Mouse (Mus musculus): ENCODE measurements at regions not wholly inside any gene's neighbourhood (a gene's known extent, or its start where the extent isn't known, plus 50 kb on each side); places are given as distances from the start of the nearest gene placed in this dataset.

DNA sequence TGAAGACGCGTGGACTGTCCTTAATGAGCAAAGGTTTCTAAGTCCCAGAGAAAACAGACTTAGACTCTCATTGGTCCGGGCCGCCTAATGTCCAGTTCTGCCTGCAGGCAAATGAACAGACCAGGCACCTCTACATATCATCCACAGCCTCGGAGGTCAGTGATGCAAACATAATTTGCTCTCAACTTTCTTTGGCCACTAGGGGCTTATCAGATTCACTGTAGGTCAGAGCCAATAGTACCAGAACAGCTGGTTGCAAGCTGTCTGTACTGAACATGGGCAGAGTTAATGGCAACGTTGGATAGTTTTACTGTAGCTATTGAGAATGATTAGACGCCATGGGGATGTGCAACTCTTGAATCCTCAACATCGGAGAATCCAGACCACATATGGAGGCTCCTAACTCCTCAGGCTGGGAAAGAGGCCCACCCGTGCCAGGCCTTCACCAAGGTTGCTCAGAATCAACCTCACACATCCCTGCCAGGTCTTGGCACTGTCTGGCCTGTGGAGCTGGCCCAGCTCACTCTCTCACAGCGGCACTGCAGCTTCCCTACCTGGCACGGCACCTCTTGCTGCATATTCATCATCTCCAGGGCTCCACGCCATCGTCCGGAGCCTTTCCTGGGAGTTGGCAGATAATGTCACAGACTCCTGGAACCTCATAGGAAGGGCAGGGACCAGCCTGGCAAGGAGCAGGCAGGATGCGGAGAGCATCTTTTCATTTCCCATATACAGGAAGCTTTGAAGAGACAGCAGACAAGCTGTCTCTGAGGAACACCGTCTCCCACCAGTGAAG is 228.1 kb downstream of the Gm4791 start:
- H3K4me2 ChIP-seq (ENCODE audit: low read depth, low read length), result no peak overlapping the region
- 80% methylated on average over 16 of the region's 16 CpGs for WGBS
- H3K9ac ChIP-seq (replicated peaks; ENCODE audit: low read depth, low read length), result no peak overlapping the region
- no peaks in the 10 kb centered on the region for H3K9me3 ChIP-seq (replicated peaks; ENCODE audit: control insufficient read depth, low read length)
- H3K4me3 ChIP-seq (ENCODE audit: low read depth, low read length), result no peak overlapping the region
- DNase-seq (ENCODE audit: low spot score), result no peak
- no peak for TF ChIP-seq CTCF (IDR thresholded peaks at IDR 0.05; ENCODE audit: low read depth)
- TF ChIP-seq EP300 (IDR thresholded peaks at IDR 0.05; ENCODE audit: low read depth), result no peak
- no peak overlapping the region for H3K27ac ChIP-seq (ENCODE audit: low read depth)
- ATAC-seq (ENCODE audit: insufficient read depth, low read depth), result no peak
- no peaks in the 10 kb centered on the region for H3K36me3 ChIP-seq (replicated peaks; ENCODE audit: control insufficient read depth, insufficient read depth, low read length)
- no peaks in the 10 kb centered on the region for H3K27me3 ChIP-seq (ENCODE audit: control insufficient read depth, insufficient read depth, low read length)
- no peaks in the 10 kb centered on the region for H3K4me1 ChIP-seq (ENCODE audit: control insufficient read depth, insufficient read depth)

DNA sequence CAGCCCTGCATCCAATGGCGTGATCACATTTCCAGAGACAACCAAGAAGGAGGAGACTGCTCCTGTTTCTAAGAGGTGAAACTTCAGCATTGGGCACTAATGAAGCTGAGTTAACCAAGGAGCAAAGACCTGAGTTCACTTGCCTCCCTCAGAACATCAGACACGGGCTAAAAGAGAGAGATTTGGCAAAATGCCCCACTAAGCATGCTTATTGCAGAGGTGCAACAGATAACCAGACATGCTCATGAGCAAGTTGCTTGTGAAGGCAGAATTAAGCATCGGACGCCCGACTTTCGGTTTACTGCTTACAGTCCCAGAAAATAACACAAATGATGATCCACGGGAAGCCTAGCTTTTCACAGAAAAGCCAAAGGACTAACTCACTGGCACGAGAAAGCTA is 228.8 kb downstream of the Gm4791 start:
- Histone ChIP-seq H3K9ac (replicated peaks; ENCODE audit: low read depth, low read length) (no peak overlapping the region), H3K9me3 (replicated peaks; ENCODE audit: control insufficient read depth, low read length) (no peaks in the 10 kb centered on the region), H3K4me3 (ENCODE audit: low read depth, low read length) (no peak overlapping the region), H3K27me3 (ENCODE audit: control insufficient read depth, insufficient read depth, low read length) (no peaks in the 10 kb centered on the region), H3K36me3 (replicated peaks; ENCODE audit: control insufficient read depth, insufficient read depth, low read length) (no peaks in the 10 kb centered on the region), H3K4me1 (ENCODE audit: control insufficient read depth, insufficient read depth) (no peaks in the 10 kb centered on the region), H3K4me2 (ENCODE audit: low read depth, low read length) (no peak overlapping the region), H3K27ac (ENCODE audit: low read depth) (no peak overlapping the region)
- ATAC-seq (ENCODE audit: insufficient read depth, low read depth), result no peak
- TF ChIP-seq CTCF (IDR thresholded peaks at IDR 0.05; ENCODE audit: low read depth), result no peak
- TF ChIP-seq EP300 (IDR thresholded peaks at IDR 0.05; ENCODE audit: low read depth), result no peak
- DNase-seq (ENCODE audit: low spot score), result no peak
- WGBS, result 70% methylated on average over 8 of the region's 8 CpGs

DNA sequence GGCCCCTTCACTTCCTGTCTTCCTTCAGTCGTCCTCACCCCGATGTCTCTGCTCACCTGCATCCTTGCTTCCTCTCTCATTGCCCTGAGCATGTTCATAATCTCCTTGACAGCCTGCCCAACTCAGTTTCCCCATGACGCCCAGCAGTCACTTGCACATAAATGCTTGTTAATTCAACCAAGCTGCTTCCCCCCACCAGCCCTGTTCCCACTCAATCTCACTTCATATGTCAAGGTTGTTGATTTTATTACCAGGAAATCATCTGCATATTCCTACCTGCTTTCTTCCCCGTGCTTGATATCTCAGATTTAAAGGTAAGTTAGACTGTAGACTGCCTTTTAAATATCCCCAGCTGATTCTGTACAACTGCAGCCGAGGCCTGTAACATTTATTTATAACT is 230.2 kb downstream of the Gm4791 start:
- ATAC-seq (ENCODE audit: insufficient read depth, low read depth) (no peak), DNase-seq (ENCODE audit: low spot score) (no peak)
- Histone ChIP-seq H3K9ac (replicated peaks; ENCODE audit: low read depth, low read length) (no peak overlapping the region), H3K27me3 (ENCODE audit: control insufficient read depth, insufficient read depth, low read length) (no peaks in the 10 kb centered on the region), H3K4me2 (ENCODE audit: low read depth, low read length) (no peak overlapping the region), H3K36me3 (replicated peaks; ENCODE audit: control insufficient read depth, insufficient read depth, low read length) (no peaks in the 10 kb centered on the region), H3K4me3 (ENCODE audit: low read depth, low read length) (no peak overlapping the region), H3K4me1 (ENCODE audit: control insufficient read depth, insufficient read depth) (no peaks in the 10 kb centered on the region), H3K27ac (ENCODE audit: low read depth) (no peak overlapping the region), H3K9me3 (replicated peaks; ENCODE audit: control insufficient read depth, low read length) (no peaks in the 10 kb centered on the region)
- 65% methylated on average over 5 of the region's 5 CpGs for WGBS
- no peak for TF ChIP-seq CTCF (IDR thresholded peaks at IDR 0.05; ENCODE audit: low read depth)
- TF ChIP-seq EP300 (IDR thresholded peaks at IDR 0.05; ENCODE audit: low read depth), result no peak

DNA sequence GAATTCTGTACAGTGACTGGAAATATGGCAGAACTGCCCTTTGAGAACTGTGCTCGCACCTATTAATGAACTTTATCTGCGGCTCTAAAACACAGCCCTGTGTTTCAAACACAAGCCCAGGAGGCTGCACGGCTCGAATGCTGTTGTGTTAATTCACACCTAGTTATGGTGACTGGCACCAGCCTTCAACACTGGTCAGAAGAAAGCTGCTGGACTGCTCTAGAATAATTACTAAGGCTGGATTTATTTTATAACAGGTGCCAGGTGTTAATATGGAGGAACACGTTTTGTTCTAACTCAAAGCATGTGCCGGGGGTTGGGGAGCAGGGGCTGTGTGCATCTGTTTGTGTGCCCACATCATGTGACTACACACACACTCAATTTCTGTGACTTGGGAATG is 230.8 kb downstream of the Gm4791 start:
- no peak for ATAC-seq (ENCODE audit: insufficient read depth, low read depth)
- WGBS, result 79% methylated on average over 6 of the region's 6 CpGs

DNA sequence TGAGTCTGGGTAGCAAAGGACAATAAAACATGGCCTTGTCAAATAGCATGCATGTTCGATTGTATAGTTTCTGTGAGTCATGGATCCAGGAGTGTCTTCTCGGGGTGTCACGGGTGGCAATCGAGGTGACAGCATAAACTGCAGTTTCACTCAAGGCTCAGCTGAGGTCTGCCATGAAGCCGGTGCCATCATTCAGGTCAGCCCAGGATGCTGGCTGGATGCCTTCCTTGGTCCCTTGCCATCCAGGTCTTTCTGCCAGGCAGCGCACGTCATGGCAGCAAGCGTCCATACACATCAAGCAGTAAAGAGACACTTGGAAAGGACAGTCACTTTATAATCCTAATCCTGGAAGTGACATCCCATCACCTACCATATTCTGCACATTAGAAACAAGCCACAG is 242.4 kb downstream of the Gm4791 start:
- WGBS, result 87% methylated on average over 8 of the region's 8 CpGs
- Histone ChIP-seq H3K27ac (ENCODE audit: low read depth) (no peak overlapping the region), H3K4me3 (ENCODE audit: low read depth, low read length) (no peak overlapping the region), H3K36me3 (replicated peaks; ENCODE audit: control insufficient read depth, insufficient read depth, low read length) (no peaks in the 10 kb centered on the region), H3K9ac (replicated peaks; ENCODE audit: low read depth, low read length) (no peak overlapping the region), H3K9me3 (replicated peaks; ENCODE audit: control insufficient read depth, low read length) (no peaks in the 10 kb centered on the region), H3K4me1 (ENCODE audit: control insufficient read depth, insufficient read depth) (no peaks in the 10 kb centered on the region), H3K4me2 (ENCODE audit: low read depth, low read length) (no peak overlapping the region), H3K27me3 (ENCODE audit: control insufficient read depth, insufficient read depth, low read length) (no peaks in the 10 kb centered on the region)
- ATAC-seq (ENCODE audit: insufficient read depth, low read depth), result no peak
- no peak for DNase-seq (ENCODE audit: low spot score)
- TF ChIP-seq CTCF (IDR thresholded peaks at IDR 0.05; ENCODE audit: low read depth), result no peak
- TF ChIP-seq EP300 (IDR thresholded peaks at IDR 0.05; ENCODE audit: low read depth), result no peak

More for the DNA sequence above, 230.8 kb downstream of the Gm4791 start:
- Histone ChIP-seq H3K4me2 (ENCODE audit: low read depth, low read length) (no peak overlapping the region), H3K4me3 (ENCODE audit: low read depth, low read length) (no peak overlapping the region), H3K9me3 (replicated peaks; ENCODE audit: control insufficient read depth, low read length) (no peaks in the 10 kb centered on the region), H3K27ac (ENCODE audit: low read depth) (no peak overlapping the region), H3K4me1 (ENCODE audit: control insufficient read depth, insufficient read depth) (no peaks in the 10 kb centered on the region), H3K36me3 (replicated peaks; ENCODE audit: control insufficient read depth, insufficient read depth, low read length) (no peaks in the 10 kb centered on the region), H3K9ac (replicated peaks; ENCODE audit: low read depth, low read length) (no peak overlapping the region), H3K27me3 (ENCODE audit: control insufficient read depth, insufficient read depth, low read length) (no peaks in the 10 kb centered on the region)
- TF ChIP-seq EP300 (IDR thresholded peaks at IDR 0.05; ENCODE audit: low read depth) (no peak), CTCF (IDR thresholded peaks at IDR 0.05; ENCODE audit: low read depth) (no peak)
- no peak for DNase-seq (ENCODE audit: low spot score)

DNA sequence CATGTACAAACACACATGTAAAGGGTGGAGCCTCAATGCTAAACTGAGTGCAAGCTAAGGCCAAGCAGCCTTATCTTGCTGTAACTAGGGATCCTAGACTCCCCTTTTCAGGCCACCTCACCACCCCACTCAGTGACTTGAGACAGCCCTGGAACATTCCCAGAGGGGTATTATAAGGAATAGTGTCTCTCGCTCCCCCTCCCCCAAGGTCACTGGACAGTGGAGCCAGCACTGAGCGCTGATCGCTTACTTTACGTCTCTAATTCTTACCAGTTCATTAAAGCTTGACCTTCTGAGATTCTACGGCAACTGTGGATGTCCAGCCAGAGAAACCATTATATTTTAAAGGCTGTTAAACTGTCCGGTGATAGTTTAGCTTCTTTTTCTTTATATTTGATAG is 243.5 kb downstream of the Gm4791 start:
- H3K4me3 ChIP-seq (ENCODE audit: low read depth, low read length), result no peak overlapping the region
- DNase-seq (ENCODE audit: low spot score), result no peak
- WGBS, result 80% methylated on average over 6 of the region's 6 CpGs
- no peaks in the 10 kb centered on the region for H3K36me3 ChIP-seq (replicated peaks; ENCODE audit: control insufficient read depth, insufficient read depth, low read length)
- H3K27ac ChIP-seq (ENCODE audit: low read depth), result no peak overlapping the region
- H3K4me1 ChIP-seq (ENCODE audit: control insufficient read depth, insufficient read depth), result no peaks in the 10 kb centered on the region
- no peak for ATAC-seq (ENCODE audit: insufficient read depth, low read depth)
- H3K4me2 ChIP-seq (ENCODE audit: low read depth, low read length), result no peak overlapping the region
- no peaks in the 10 kb centered on the region for H3K9me3 ChIP-seq (replicated peaks; ENCODE audit: control insufficient read depth, low read length)
- H3K9ac ChIP-seq (replicated peaks; ENCODE audit: low read depth, low read length), result no peak overlapping the region
- H3K27me3 ChIP-seq (ENCODE audit: control insufficient read depth, insufficient read depth, low read length), result no peaks in the 10 kb centered on the region
- TF ChIP-seq CTCF (IDR thresholded peaks at IDR 0.05; ENCODE audit: low read depth), result no peak
- no peak for TF ChIP-seq EP300 (IDR thresholded peaks at IDR 0.05; ENCODE audit: low read depth)
